Mouse (Mus musculus): ENCODE measurements around the gene Smad9. TPM values are rescaled to one million over a fixed set of nuclear protein-coding genes. Genes with fewer than 3 reads are reported as not detected.
A peak's percentile ranks its signal among the peaks of the same experiment; 100 is the strongest.

Gene Smad9
- total RNA-seq (2021) (1 to 10 TPM; 1.6 to 3.5 TPM), polyA plus RNA-seq (2012; rRNA removed) (1.0 and 1.5 TPM in 2 replicates)
- long read RNA-seq, result 0 reads

DNA sequence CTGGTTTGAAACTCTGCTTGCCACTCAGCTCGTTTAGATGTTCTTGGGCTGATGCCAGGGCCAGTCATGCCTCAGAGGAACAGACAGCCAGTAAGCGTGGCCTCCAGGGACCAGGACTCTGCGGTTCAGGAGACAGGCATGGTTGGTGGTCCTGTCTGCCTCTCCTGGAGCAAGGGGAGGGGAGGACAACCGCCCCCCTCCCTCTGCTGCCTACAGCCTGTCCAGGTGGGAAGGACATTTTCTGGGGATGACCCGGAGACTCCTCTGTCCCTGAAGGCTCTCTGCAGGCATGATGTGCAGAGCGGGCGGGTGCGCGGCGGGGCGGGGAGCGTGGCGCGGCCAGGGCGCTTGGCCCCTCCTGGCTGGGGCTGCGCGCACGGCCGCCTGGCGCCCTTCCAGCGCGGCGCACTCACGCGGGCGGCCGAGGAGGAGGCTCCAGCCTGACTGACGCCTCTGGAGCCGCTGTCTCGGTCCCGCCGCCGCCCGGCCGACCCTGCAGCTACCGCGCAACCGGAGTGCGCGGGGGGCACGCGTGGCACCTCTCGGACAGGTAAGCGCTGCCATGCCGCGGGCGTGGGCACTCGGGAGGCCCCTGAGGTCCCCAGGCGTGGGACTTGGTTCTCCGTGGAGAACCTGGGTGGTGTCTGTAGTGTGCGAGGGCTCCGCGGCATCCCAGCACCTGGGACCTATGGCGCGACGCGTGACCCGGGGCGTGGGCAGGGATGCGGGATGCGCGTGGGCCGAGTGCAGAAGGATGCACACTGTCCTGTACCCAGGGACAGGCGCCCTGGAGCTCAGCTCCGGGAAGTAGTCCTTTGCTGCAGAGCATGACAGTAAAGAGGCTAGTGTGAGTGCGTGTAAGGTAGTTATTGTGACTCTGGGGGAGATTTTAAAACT, at the start of gene Smad9:
Gene Smad9, plus strand, starts transcription at position 438 of the 897 bp plus-strand sequence.
- Histone ChIP-seq H3K9ac (ENCODE audit: low read depth, low read length) (peak within 1 kb of the TSS; percentile 81), H3K79me2 (replicated peaks; ENCODE audit: control insufficient read depth, insufficient read depth, low read length) (no peaks in the 10 kb centered on the region), H3K27ac (peak within 1 kb of the TSS; percentile 60), H3K36me3 (ENCODE audit: control insufficient read depth, insufficient read depth, low read length) (no peaks in the 10 kb centered on the region), H3K4me3 (peak within 1 kb of the TSS; percentile 70), H3K27me3 (ENCODE audit: control insufficient read depth, insufficient read depth, low read length) (no peaks in the 10 kb centered on the region), H3K4me1 (ENCODE audit: control insufficient read depth, insufficient read depth, low read length) (no peaks in the 10 kb centered on the region)
- TF ChIP-seq CTCF (IDR thresholded peaks at IDR 0.05), result peak; percentile 12; the same call in 1 of the 2 replicates
- no peak for TF ChIP-seq POLR2A (IDR thresholded peaks at IDR 0.05; ENCODE audit: insufficient read depth, low read depth, low read length)
- no peak for TF ChIP-seq EP300 (IDR thresholded peaks at IDR 0.05; ENCODE audit: insufficient read depth, low read depth, low read length)
- intact Hi-C loops (cut with DNase I), result loop anchor here (5.0 kb wide), 1 partner anchor 52 kb away; the partner anchor contains the start of gene Rfxap
- peak; percentile 77 to 81 for DNase-seq
- WGBS, result 1% methylated on average over 66 of the region's 66 CpGs

DNA sequence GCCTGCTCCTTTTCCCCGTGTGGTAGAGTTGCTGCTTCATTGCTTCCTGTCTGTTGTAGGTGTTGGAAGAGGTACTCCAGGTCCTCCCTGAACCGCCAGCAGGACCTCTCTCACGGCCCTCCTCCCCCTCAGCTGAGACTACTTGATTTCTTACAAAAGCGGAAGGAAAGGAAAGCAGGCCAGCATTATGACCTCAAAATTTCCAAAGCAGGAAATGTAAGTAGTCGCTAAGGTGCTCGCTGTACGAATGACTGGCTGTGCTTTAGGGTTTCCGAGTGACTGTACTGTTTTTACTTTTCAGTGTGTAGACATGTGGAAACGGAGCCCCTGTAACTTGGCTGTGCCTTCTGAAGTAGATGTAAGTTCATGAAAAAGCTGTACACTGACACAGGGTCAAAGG, 46.4 kb upstream of the Smad9 start:
- TF ChIP-seq POLR2A (IDR thresholded peaks at IDR 0.05; ENCODE audit: insufficient read depth, low read depth, low read length), result no peak
- TF ChIP-seq EP300 (IDR thresholded peaks at IDR 0.05; ENCODE audit: insufficient read depth, low read depth, low read length), result no peak
- no peak for TF ChIP-seq CTCF (IDR thresholded peaks at IDR 0.05)
- Histone ChIP-seq H3K79me2 (replicated peaks; ENCODE audit: control insufficient read depth, insufficient read depth, low read length) (no peaks in the 10 kb centered on the region), H3K4me3 (no peak overlapping the region), H3K27me3 (ENCODE audit: control insufficient read depth, insufficient read depth, low read length) (no peaks in the 10 kb centered on the region), H3K9ac (ENCODE audit: low read depth, low read length) (no peak overlapping the region), H3K27ac (peak overlapping the region; percentile 10; the same call in 1 of the 2 replicates), H3K4me1 (ENCODE audit: control insufficient read depth, insufficient read depth, low read length) (no peaks in the 10 kb centered on the region; the same call in 1 of the 2 replicates), H3K36me3 (ENCODE audit: control insufficient read depth, insufficient read depth, low read length) (peaks cover 17% of the 10 kb centered on the region)
- 39% methylated on average over 9 of the region's 9 CpGs for WGBS
- intact Hi-C loops (cut with DNase I), result no loop called here
- DNase-seq, result peak in 1 of 2 experiments; percentile 21

DNA sequence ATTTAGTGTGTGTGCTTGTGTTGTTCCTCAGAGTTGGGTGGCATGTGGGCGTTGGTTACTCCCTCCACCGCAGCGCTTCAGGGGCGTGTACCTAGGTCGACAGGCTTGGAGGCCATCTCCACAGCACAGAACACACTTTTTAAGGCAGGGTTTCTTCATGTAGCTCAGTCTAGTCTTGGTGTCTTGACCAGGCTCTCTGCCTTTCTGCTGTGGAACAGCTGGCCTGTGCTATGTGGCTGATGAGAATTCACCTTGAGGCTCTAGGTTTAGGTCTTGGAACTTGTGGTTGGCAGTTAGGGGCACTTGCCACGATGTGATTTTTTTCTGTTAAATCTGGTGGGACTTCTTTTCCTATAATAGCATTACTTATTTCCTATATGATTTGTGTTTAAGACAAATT, 41.1 kb upstream of the Smad9 start, which contains the start of gene Gm21958:
Gene Gm21958, minus strand, starts transcription at position 101 of the 400 bp plus-strand sequence.
- TF ChIP-seq CTCF (IDR thresholded peaks at IDR 0.05) (no peak), POLR2A (IDR thresholded peaks at IDR 0.05; ENCODE audit: insufficient read depth, low read depth, low read length) (no peak), EP300 (IDR thresholded peaks at IDR 0.05; ENCODE audit: insufficient read depth, low read depth, low read length) (no peak)
- WGBS, result 89% methylated on average over 6 of the region's 6 CpGs
- no peak within 1 kb of the TSS for H3K9ac ChIP-seq (ENCODE audit: low read depth, low read length)
- H3K27me3 ChIP-seq (ENCODE audit: control insufficient read depth, insufficient read depth, low read length), result no peaks in the 10 kb centered on the region
- H3K4me1 ChIP-seq (ENCODE audit: control insufficient read depth, insufficient read depth, low read length), result no peaks in the 10 kb centered on the region
- intact Hi-C loops (cut with DNase I), result no loop called here
- DNase-seq, result no peak
- H3K4me3 ChIP-seq, result no peak within 1 kb of the TSS
- peaks cover 10% of the 10 kb centered on the region for H3K36me3 ChIP-seq (ENCODE audit: control insufficient read depth, insufficient read depth, low read length)
- H3K27ac ChIP-seq, result no peak within 1 kb of the TSS
- no peaks in the 10 kb centered on the region for H3K79me2 ChIP-seq (replicated peaks; ENCODE audit: control insufficient read depth, insufficient read depth, low read length)

DNA sequence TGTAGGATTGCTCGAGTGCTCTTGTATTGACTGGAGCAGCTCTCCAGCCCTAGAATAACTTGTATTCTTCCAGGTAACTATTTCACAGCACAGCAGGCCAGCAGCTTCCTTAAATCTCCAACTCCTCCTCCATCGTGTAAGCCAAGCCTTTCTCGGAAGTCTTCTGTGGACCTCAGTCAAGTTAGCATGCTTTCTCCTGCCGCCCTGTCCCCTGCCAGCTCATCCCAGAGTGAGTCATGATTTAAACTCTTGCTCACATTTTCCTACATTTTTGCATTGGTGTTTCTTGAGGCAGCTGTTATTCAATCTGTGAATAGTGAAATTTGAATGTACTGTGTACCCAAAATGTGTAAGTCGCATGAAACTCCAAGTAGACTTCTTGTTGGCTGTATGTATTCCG, 39.9 kb upstream of the Smad9 start:
- intact Hi-C loops (cut with DNase I), result no loop called here
- H3K9ac ChIP-seq (ENCODE audit: low read depth, low read length), result no peak overlapping the region
- H3K36me3 ChIP-seq (ENCODE audit: control insufficient read depth, insufficient read depth, low read length), result peaks cover 3% of the 10 kb centered on the region; the same call in 1 of the 2 replicates
- H3K4me3 ChIP-seq, result no peak overlapping the region
- no peak for DNase-seq
- TF ChIP-seq EP300 (IDR thresholded peaks at IDR 0.05; ENCODE audit: insufficient read depth, low read depth, low read length), result no peak
- TF ChIP-seq CTCF (IDR thresholded peaks at IDR 0.05), result no peak
- TF ChIP-seq POLR2A (IDR thresholded peaks at IDR 0.05; ENCODE audit: insufficient read depth, low read depth, low read length), result no peak
- no peaks in the 10 kb centered on the region for H3K4me1 ChIP-seq (ENCODE audit: control insufficient read depth, insufficient read depth, low read length)
- 81% methylated on average over 6 of the region's 6 CpGs for WGBS
- H3K79me2 ChIP-seq (replicated peaks; ENCODE audit: control insufficient read depth, insufficient read depth, low read length), result no peaks in the 10 kb centered on the region
- H3K27me3 ChIP-seq (ENCODE audit: control insufficient read depth, insufficient read depth, low read length), result no peaks in the 10 kb centered on the region
- no peak overlapping the region for H3K27ac ChIP-seq

DNA sequence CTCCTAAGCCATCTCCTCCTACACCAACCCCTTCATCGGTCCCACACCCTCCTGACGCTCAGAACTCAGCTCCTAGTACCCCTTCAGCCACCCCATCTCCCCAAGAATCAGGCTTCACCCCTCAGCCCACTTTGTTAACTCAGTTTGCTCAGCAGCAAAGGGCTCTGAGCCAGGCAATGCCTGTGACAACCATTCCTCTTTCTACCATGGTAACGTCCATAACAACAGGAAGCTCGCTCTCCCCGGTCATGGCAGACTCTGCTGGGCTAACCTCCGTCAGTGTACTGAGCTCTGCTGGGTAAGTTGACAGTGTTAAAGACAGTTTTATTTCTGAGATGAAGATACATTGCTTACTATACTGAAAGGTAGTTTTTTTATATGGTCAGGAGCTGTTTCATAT, 38.0 kb upstream of the Smad9 start:
- no peak for DNase-seq
- Histone ChIP-seq H3K79me2 (replicated peaks; ENCODE audit: control insufficient read depth, insufficient read depth, low read length) (no peaks in the 10 kb centered on the region), H3K36me3 (ENCODE audit: control insufficient read depth, insufficient read depth, low read length) (no peaks in the 10 kb centered on the region; the same call in 1 of the 2 replicates), H3K4me3 (no peak overlapping the region), H3K4me1 (ENCODE audit: control insufficient read depth, insufficient read depth, low read length) (no peaks in the 10 kb centered on the region), H3K27me3 (ENCODE audit: control insufficient read depth, insufficient read depth, low read length) (no peaks in the 10 kb centered on the region), H3K9ac (ENCODE audit: low read depth, low read length) (no peak overlapping the region), H3K27ac (no peak overlapping the region)
- 64% methylated on average over 6 of the region's 6 CpGs for whole genome bisulfite sequencing
- TF ChIP-seq EP300 (IDR thresholded peaks at IDR 0.05; ENCODE audit: insufficient read depth, low read depth, low read length) (no peak), CTCF (IDR thresholded peaks at IDR 0.05) (no peak), POLR2A (IDR thresholded peaks at IDR 0.05; ENCODE audit: insufficient read depth, low read depth, low read length) (no peak)
- intact Hi-C loops (cut with DNase I), result no loop called here

GRCm38 (mm10) chr3:54718947-54719346, 36.4 kb upstream of the Smad9 start:
- TF ChIP-seq CTCF (IDR thresholded peaks at IDR 0.05) (no peak), EP300 (IDR thresholded peaks at IDR 0.05; ENCODE audit: insufficient read depth, low read depth, low read length) (no peak), POLR2A (IDR thresholded peaks at IDR 0.05; ENCODE audit: insufficient read depth, low read depth, low read length) (no peak)
- intact Hi-C loops (cut with DNase I), result no loop called here
- no peaks in the 10 kb centered on the region for H3K27me3 ChIP-seq (ENCODE audit: control insufficient read depth, insufficient read depth, low read length)
- no peak overlapping the region for H3K27ac ChIP-seq
- no peak for DNase-seq
- H3K4me3 ChIP-seq, result no peak overlapping the region
- WGBS, result 58% methylated on average over 3 of the region's 3 CpGs
- no peak overlapping the region for H3K9ac ChIP-seq (ENCODE audit: low read depth, low read length)
- peaks cover 9% of the 10 kb centered on the region for H3K36me3 ChIP-seq (ENCODE audit: control insufficient read depth, insufficient read depth, low read length)
- H3K4me1 ChIP-seq (ENCODE audit: control insufficient read depth, insufficient read depth, low read length), result peaks cover 2% of the 10 kb centered on the region
- H3K79me2 ChIP-seq (replicated peaks; ENCODE audit: control insufficient read depth, insufficient read depth, low read length), result no peaks in the 10 kb centered on the region
